Mouse (Mus musculus): Measurements from ENCODE around the gene Epor.

DNA sequence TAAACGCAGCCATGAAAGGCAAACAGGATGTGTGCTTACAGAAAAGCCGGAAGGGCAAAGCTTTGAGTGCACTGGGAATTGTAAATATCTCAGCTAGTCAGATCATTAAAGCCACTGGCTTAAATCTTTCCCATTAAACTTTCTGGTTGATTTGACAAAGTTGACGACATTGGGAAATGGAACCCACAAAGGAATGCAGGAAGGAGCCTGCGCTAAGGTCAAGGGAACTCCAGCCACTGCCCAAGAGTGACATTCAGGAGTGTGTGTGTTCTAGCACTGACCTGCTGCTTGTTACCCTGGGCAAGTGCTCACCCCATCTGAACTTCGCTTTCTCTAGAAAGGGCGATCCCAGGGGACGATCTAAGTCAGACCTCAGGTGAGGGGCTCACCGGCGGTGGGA, 3.2 kb downstream of the Epor start:
- TF ChIP-seq CTCF (IDR thresholded peaks at IDR 0.05; ENCODE audit: low read depth, low read length) (no peak), POLR2A (IDR thresholded peaks at IDR 0.05; ENCODE audit: insufficient read depth, low read length) (no peak)

Measured in ES-Bruce4 (cell line).